Mouse (Mus musculus) embryonic facial prominence, embryonic 15.5 days (tissue): ENCODE data around the gene Tns1. TPM values are rescaled to one million over a fixed set of nuclear protein-coding genes. Genes with fewer than 3 reads are reported as not detected.

Experiments
- ATAC-seq: fragments of 200-750 bp; cut with Nextera tagmentation; 2 replicates; pipeline ENCODE4 v1.8.0; 2017; ENCODE audit warnings: low read depth, moderate TSS enrichment; ENCODE audit not compliant: insufficient number of reproducible peaks, low FRiP score, low TSS enrichment
- H3K27ac ChIP-seq: fragments of 300-500 bp; sonication (generic); replicated peaks from 2 replicates; pipeline ENCODE4 v1.5.1; 2015; ENCODE audit warnings: mild to moderate bottlenecking, inconsistent platforms
- H3K27me3 ChIP-seq: fragments of 300-500 bp; sonication (generic); 2 replicates; pipeline ENCODE4 v1.6.1; 2015; ENCODE audit warnings: inconsistent platforms
- H3K36me3 ChIP-seq: fragments of 300-500 bp; sonication (generic); 2 replicates; pipeline ENCODE4 v1.6.1; 2015; ENCODE audit warnings: mild to moderate bottlenecking, inconsistent platforms
- H3K4me1 ChIP-seq: fragments of 300-500 bp; sonication (generic); 2 replicates; pipeline ENCODE4 v1.6.1; 2015; ENCODE audit warnings: inconsistent platforms
- H3K4me2 ChIP-seq: fragments of 300-500 bp; sonication (generic); replicated peaks from 2 replicates; pipeline ENCODE4 v1.6.1; 2015; ENCODE audit warnings: mild to moderate bottlenecking, inconsistent platforms
- H3K4me3 ChIP-seq: fragments of 300-500 bp; sonication (generic); replicated peaks from 2 replicates; pipeline ENCODE4 v1.5.1; 2015; ENCODE audit warnings: mild to moderate bottlenecking, inconsistent platforms
- H3K9ac ChIP-seq: fragments of 300-500 bp; sonication (generic); 2 replicates; pipeline ENCODE4 v1.6.1; 2015; ENCODE audit warnings: inconsistent platforms
- H3K9me3 ChIP-seq: fragments of 300-500 bp; sonication (generic); replicated peaks from 2 replicates; pipeline ENCODE4 v1.6.1; 2016; ENCODE audit warnings: inconsistent platforms
- WGBS: fragments of 180-500 bp; shearing (Covaris S2); methylation state at CpG from one replicate; pipeline ENCODE4 v1.1.7; 2015; 5-methylcytosine and 5-hydroxymethylcytosine counted together
- polyA plus RNA-seq: library from polyadenylated mRNA; unstranded; fragments of >200 nt; fragmentation: Nextera tagmentation; extraction: Ambion mirVana; gene quantifications from 2 replicates; pipeline ENCODE4 v1.2.1, GENCODE M21; 2015

The Tns1 gene
- polyA plus RNA-seq, 1 experiment from 2014 or later, result 49.3 TPM

DNA sequence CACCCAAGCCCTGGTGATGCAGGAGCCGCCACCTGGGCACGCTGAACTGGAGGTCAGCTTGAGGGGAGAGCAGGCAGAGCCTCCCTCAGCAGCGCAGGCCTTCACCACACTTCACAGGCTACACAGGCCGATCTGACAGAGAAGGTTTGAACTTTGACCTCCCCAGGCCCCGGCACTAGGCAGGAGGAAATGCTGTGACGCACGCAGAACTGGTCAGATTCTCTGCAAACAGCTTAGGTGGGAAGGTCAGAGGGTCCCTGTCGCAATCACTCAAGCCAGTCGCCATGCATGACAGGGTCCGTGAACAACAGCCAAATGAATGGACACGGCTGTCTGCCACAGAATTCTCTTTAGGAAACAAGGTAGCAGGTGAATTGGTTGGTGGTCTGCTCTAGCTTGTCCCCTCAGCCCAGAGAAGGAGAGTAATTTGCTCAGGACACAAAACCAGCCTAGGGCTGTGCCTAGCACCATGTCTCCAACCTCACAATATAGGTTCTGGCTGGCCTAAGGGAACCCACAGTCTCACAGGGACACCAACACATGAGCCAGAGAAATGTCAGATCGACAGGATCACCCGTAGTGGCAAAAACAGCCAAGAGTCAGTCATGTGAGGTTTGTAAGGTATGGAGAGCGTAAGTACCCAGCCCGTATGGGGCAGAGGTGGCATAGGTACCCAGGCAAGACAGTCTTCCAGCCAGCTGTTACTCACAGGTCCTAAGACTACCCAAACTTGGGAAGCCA is 194.9 kb downstream of the Tns1 start:
- Histone ChIP-seq H3K27ac (no peak overlapping the region), H3K4me2 (no peak overlapping the region), H3K4me3 (no peak overlapping the region), H3K36me3 (peaks cover 33% of the 10 kb centered on the region), H3K9ac (no peak overlapping the region), H3K27me3 (no peaks in the 10 kb centered on the region), H3K4me1 (no peaks in the 10 kb centered on the region), H3K9me3 (no peaks in the 10 kb centered on the region)
- no peak for ATAC-seq
- WGBS, result 60% methylated on average over 15 of the region's 15 CpGs

DNA sequence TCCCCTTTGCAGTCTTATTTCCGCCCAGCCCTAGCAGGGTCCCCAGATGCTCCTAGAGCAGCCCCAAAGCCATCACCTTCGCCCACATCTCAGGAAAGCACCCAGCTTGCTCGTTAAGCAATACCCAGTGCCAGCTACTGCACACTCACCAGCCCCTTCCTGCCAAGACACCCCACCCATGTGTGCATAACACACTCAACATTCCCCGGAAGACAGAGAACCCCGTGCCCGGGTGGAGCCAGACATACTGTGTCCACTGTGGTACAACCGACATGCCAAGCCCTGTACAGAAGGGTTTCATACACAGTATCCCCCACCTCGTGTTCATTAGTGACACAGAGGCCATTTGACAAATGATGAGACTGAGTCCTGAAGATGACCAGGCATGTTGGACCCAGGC is 195.9 kb downstream of the Tns1 start:
- Histone ChIP-seq H3K9me3 (no peaks in the 10 kb centered on the region), H3K4me2 (no peak overlapping the region), H3K36me3 (peaks cover 43% of the 10 kb centered on the region), H3K27me3 (no peaks in the 10 kb centered on the region), H3K4me3 (no peak overlapping the region), H3K27ac (no peak overlapping the region), H3K4me1 (no peaks in the 10 kb centered on the region), H3K9ac (no peak overlapping the region)
- ATAC-seq, result no peak
- 86% methylated on average over 8 of the region's 8 CpGs for WGBS

DNA sequence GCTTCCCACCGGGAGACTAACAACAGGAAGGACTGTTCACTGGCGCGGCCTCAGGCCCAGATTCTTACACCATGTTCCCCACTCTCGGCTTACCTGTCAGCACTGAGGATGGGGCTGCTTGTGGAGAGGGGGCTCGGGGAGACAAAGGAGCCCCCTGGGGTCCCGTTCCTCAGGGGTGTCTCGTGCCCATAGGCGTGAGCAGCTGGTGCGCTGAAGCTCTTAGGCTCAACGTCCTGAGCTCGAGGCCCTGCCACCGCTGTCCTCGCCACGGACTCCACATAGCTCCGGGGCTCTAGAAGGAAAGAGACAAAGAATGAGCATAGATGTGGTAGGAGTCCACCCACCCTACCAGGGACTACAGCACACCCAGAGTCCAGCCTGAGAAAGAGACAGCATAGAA is 196.4 kb downstream of the Tns1 start:
- WGBS, result 73% methylated on average over 15 of the region's 15 CpGs
- H3K36me3 ChIP-seq, result peaks cover 49% of the 10 kb centered on the region
- no peaks in the 10 kb centered on the region for H3K4me1 ChIP-seq
- ATAC-seq, result no peak
- no peak overlapping the region for H3K4me3 ChIP-seq
- no peak overlapping the region for H3K27ac ChIP-seq
- H3K9ac ChIP-seq, result no peak overlapping the region
- no peaks in the 10 kb centered on the region for H3K9me3 ChIP-seq
- no peak overlapping the region for H3K4me2 ChIP-seq
- no peaks in the 10 kb centered on the region for H3K27me3 ChIP-seq

DNA sequence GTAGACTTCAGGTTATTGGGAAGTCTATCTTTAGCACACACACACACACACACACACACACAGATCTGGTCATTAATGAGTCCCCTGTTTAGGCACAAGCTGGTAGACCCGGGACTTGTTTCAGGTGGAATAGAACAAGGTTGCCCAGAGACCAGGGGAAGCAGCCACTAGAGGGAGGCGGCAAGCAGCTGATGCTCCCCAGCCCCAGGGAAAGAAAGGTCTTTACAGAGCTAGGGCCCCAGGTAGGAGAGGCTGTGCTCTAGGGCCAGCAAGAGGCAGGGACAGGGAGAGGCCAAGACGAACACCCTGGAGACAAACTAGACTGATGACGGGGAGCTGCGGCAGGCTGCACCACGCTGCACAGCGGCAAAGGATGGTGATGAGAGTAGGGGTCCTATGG is 198.0 kb downstream of the Tns1 start:
- Histone ChIP-seq H3K4me3 (no peak overlapping the region), H3K4me2 (no peak overlapping the region), H3K27ac (no peak overlapping the region), H3K27me3 (no peaks in the 10 kb centered on the region), H3K9ac (no peak overlapping the region), H3K9me3 (no peaks in the 10 kb centered on the region), H3K4me1 (no peaks in the 10 kb centered on the region), H3K36me3 (peaks cover 64% of the 10 kb centered on the region)
- ATAC-seq, result no peak
- WGBS, result 56% methylated on average over 7 of the region's 7 CpGs

DNA sequence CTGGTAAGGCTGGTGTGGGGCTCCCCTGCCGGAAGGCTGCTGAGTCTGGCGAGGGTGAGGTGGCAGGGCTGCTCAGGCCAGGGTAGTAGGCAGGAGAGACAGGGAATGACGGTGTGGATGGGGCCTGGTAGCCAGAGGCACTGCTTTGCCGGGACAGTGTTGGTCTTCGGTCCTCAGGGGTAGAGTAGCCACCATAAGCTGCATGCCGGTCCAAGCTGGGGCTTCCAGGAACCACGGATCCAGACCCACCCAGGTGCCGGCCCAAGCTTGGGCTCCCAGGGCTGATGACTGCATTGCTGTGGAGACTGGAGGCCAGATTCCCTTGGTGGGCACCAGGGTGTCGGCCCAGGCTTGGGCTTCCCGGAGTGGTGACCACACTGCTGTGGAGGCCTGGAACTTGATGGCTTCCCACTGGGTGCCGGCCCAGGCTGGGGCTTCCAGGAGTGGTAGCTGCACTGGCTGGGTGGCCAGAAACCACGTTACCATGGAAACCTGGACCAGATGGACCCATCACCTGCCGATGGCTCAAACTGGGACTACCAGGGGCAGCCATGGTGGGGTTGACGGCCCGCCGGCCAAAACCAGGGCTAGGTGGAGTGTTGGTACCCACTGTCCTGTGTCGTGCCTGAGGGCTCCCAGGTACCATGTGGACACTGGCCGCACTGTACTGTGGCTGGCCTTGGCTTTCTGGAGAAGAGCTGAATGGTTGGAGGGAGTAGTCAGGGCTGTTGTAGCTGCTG is 199.2 kb downstream of the Tns1 start:
- Histone ChIP-seq H3K27ac (no peak overlapping the region), H3K9ac (no peak overlapping the region), H3K36me3 (peaks cover 77% of the 10 kb centered on the region), H3K4me3 (no peak overlapping the region), H3K9me3 (no peaks in the 10 kb centered on the region), H3K4me2 (no peak overlapping the region), H3K27me3 (no peaks in the 10 kb centered on the region), H3K4me1 (no peaks in the 10 kb centered on the region)
- 92% methylated on average over 18 of the region's 18 CpGs for WGBS
- ATAC-seq, result no peak

DNA sequence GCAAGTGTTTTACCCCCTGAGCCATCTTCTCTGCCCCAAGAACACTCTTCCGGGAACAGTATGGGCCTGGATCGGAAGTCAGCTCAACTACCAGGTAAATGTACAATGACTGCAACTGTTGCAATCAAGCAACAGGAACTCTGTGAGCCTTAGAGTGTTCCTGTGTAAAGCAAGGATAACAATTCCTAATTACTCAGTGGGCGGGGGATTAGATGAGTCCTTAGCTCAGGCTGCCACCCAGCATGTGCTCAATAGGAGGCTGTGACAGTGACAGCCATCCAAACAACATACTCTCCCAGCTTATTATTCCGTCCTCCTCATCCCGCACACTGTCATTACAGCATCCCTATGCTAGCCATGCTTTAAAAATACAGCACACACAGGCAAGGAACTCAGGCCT is 200.0 kb downstream of the Tns1 start:
- no peaks in the 10 kb centered on the region for H3K9me3 ChIP-seq
- no peak overlapping the region for H3K27ac ChIP-seq
- H3K4me2 ChIP-seq, result no peak overlapping the region
- no peaks in the 10 kb centered on the region for H3K27me3 ChIP-seq
- no peaks in the 10 kb centered on the region for H3K4me1 ChIP-seq
- H3K36me3 ChIP-seq, result peaks cover 83% of the 10 kb centered on the region
- ATAC-seq, result no peak
- no peak overlapping the region for H3K9ac ChIP-seq
- WGBS, result 80% methylated on average over 5 of the region's 5 CpGs
- H3K4me3 ChIP-seq, result no peak overlapping the region

DNA sequence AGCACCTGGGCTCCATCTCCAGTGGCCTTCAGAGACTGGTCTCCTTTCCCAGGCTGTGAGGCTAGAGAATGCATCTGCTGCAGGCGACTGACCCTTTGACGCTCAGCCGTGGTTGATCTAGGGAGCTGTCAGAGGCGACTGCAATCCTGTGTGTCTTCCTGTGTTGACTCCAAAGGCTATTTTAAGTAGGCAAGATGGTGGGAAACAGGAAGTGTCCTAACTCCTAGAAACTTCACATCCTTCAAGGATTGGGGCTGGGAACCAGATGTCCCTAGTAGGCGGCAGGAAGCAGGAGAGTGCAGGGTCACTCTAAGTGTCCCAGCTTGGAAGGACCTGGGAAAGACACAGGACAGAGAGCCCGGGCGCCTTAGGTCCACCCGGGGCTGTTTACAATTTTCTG is 201.1 kb downstream of the Tns1 start:
- no peak overlapping the region for H3K4me3 ChIP-seq
- no peak for ATAC-seq
- peak overlapping the region; percentile 22; the same call in 1 of the 2 replicates for H3K27ac ChIP-seq
- H3K4me2 ChIP-seq, result no peak overlapping the region
- H3K9me3 ChIP-seq, result no peaks in the 10 kb centered on the region
- H3K36me3 ChIP-seq, result peaks cover 80% of the 10 kb centered on the region
- no peaks in the 10 kb centered on the region for H3K4me1 ChIP-seq
- H3K27me3 ChIP-seq, result no peaks in the 10 kb centered on the region
- no peak overlapping the region for H3K9ac ChIP-seq
- 47% methylated on average over 8 of the region's 8 CpGs for WGBS

DNA sequence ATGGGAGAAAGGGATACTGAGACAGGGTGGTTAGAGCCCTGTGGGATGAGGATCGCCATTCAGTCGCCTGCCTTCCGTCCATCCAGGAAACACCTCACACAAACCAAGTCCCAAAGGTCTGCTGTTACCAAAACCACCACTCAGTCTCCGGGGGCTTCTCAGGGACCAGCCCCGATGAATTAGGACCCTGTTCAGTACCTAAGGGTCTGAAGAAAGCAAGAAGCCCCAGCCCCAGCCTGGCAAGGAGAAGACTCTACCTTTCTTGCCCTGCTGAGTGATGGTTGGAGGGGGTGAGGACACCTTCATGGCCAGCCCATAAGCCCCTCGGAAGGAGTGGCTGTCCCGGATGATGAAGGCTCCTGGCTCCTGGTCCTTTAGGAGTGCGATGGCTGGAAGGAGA is 203.5 kb downstream of the Tns1 start:
- H3K4me1 ChIP-seq, result peaks cover 8% of the 10 kb centered on the region
- no peak overlapping the region for H3K9ac ChIP-seq
- H3K9me3 ChIP-seq, result no peaks in the 10 kb centered on the region
- H3K27ac ChIP-seq, result no peak overlapping the region
- ATAC-seq, result no peak
- no peak overlapping the region for H3K4me2 ChIP-seq
- peaks cover 89% of the 10 kb centered on the region for H3K36me3 ChIP-seq
- H3K27me3 ChIP-seq, result no peaks in the 10 kb centered on the region
- 95% methylated on average over 8 of the region's 8 CpGs for WGBS
- no peak overlapping the region for H3K4me3 ChIP-seq

DNA sequence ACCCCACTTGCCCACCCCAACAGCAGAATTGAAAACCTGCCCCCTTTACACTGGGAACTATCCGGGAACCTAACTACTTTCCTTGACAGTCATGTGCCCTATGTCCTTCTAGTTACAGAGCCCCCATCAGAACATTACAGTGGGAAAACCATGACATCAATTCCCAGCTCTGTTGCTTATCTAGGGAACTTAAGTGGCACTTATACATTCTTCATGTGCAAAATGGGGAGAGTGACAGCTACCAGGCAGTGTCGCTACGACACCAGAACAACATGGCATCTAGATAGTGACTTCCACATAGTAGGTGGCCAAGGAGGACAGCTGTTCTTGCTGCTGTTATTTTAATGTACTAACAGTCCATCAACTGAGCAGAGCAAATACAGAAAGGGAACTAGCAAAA is 204.3 kb downstream of the Tns1 start:
- no peak overlapping the region for H3K9ac ChIP-seq
- H3K4me1 ChIP-seq, result peaks cover 16% of the 10 kb centered on the region
- ATAC-seq, result no peak
- 95% methylated on average over 3 of the region's 3 CpGs for WGBS
- H3K9me3 ChIP-seq, result no peaks in the 10 kb centered on the region
- H3K27ac ChIP-seq, result no peak overlapping the region
- H3K27me3 ChIP-seq, result no peaks in the 10 kb centered on the region
- H3K4me2 ChIP-seq, result no peak overlapping the region
- no peak overlapping the region for H3K4me3 ChIP-seq
- H3K36me3 ChIP-seq, result peaks cover 83% of the 10 kb centered on the region

DNA sequence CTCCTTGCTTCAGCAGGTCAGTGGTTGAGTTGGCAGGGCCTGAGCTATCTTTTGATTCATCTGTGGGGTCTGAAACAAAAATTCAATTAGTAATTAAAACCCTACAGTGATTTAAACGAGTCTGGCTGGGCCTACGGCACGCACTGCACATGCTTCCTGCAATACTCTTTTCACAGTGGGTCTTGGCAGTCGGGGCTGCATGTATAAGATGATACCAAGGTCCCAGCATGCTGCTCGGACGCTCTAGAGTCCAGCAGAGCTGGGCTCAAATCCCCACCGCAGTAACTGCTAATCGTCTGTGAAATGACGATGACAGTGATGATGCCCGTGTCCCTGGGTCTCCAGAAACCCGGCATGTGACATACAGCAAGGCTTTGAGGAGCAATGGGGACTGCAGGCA is 206.2 kb downstream of the Tns1 start:
- ATAC-seq, result no peak
- Histone ChIP-seq H3K4me2 (no peak overlapping the region), H3K9me3 (no peaks in the 10 kb centered on the region), H3K9ac (no peak overlapping the region), H3K4me3 (no peak overlapping the region), H3K4me1 (peaks cover 34% of the 10 kb centered on the region), H3K27ac (no peak overlapping the region), H3K27me3 (no peaks in the 10 kb centered on the region), H3K36me3 (peaks cover 74% of the 10 kb centered on the region)
- WGBS, result 78% methylated on average over 11 of the region's 11 CpGs

DNA sequence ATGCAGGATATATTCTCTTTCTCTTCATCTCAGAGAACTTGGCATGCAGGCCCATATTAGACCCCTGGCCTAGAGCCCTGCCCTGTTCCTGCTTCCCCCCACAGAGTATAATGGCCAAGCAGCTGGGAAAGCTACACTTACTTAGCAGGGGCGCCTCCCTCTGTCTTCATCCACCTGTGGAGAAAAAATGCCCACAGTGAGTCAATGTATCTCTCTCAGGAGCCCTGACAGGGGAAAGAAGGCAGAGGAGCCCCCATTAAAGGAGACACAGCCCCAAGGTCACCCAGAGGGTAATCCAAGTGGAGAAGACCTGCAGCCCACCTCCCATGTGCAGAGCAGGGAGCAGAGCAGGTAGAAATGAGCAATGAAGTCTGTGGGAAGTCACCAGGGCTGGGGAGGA is 208.0 kb downstream of the Tns1 start:
- 92% methylated on average over 1 of the region's 1 CpGs for WGBS
- no peak for ATAC-seq
- Histone ChIP-seq H3K9me3 (no peaks in the 10 kb centered on the region), H3K4me1 (peaks cover 34% of the 10 kb centered on the region), H3K4me2 (no peak overlapping the region), H3K9ac (no peak overlapping the region), H3K27me3 (no peaks in the 10 kb centered on the region), H3K4me3 (no peak overlapping the region), H3K36me3 (peaks cover 57% of the 10 kb centered on the region), H3K27ac (0 out of 2 replicates have a peak overlapping the region, but pooled peaks have one; percentile 11)
